Mouse (Mus musculus) liver, adult 2 months (tissue): ENCODE results near the gene Iqgap2. TPM values are rescaled to one million over a fixed set of nuclear protein-coding genes. Genes with fewer than 3 reads are reported as not detected.

Experiments used
- DNase-seq: peaks from one replicate; pipeline ENCODE4 v3.0.0-alpha.2; 2011; ENCODE audit warnings: low read depth, low spot score; ENCODE audit errors: extremely low read depth
- H3K27ac ChIP-seq: fragments of 200-500 bp; replicated peaks from 2 replicates; pipeline ENCODE4 v1.5.1; 2012; ENCODE audit warnings: low read depth, mild to moderate bottlenecking, control low read depth, inconsistent platforms, low read length; ENCODE audit not compliant: insufficient read depth
- H3K27me3 ChIP-seq: fragments of 200-500 bp; 2 replicates; pipeline ENCODE4 v1.6.1; 2012; ENCODE audit warnings: mild to moderate bottlenecking, moderate library complexity, low read length, inconsistent platforms; ENCODE audit not compliant: control insufficient read depth, insufficient read depth
- H3K36me3 ChIP-seq: fragments of 200-500 bp; 2 replicates; pipeline ENCODE4 v1.6.1; 2012; ENCODE audit warnings: low read length, inconsistent platforms; ENCODE audit not compliant: control insufficient read depth, insufficient read depth
- H3K4me1 ChIP-seq: fragments of 200-500 bp; 2 replicates; pipeline ENCODE4 v1.6.1; 2011; ENCODE audit warnings: low read length; ENCODE audit not compliant: control insufficient read depth, insufficient read depth
- H3K4me3 ChIP-seq: fragments of 200-500 bp; 2 replicates; pipeline ENCODE4 v1.5.1; 2011; ENCODE audit warnings: low read depth, mild to moderate bottlenecking, control low read depth, low read length, moderate library complexity; ENCODE audit not compliant: insufficient read depth
- H3K79me2 ChIP-seq: fragments of 200-500 bp; 2 replicates; pipeline ENCODE4 v1.6.1; 2012; ENCODE audit warnings: inconsistent platforms, mild to moderate bottlenecking, low read length, moderate library complexity; ENCODE audit not compliant: control insufficient read depth, insufficient read depth
- H3K9ac ChIP-seq: fragments of 200-500 bp; 2 replicates; pipeline ENCODE4 v1.6.1; 2012; ENCODE audit warnings: low read depth, mild to moderate bottlenecking, control low read depth, inconsistent platforms, low read length
- CTCF ChIP-seq: fragments of 200-500 bp; IDR thresholded peaks from 2 replicates; pipeline ENCODE4 v1.5.1; 2011; ENCODE audit warnings: low read depth, low read length, control low read depth
- POLR2A ChIP-seq: fragments of 200-500 bp; IDR thresholded peaks from 2 replicates; pipeline ENCODE4 v1.6.1; 2011; ENCODE audit warnings: low read length, control low read depth; ENCODE audit not compliant: insufficient read depth; ENCODE audit errors: extremely low read depth
- WGBS: fragments of 180-500 bp; shearing (Covaris S2); methylation state at CpG from one replicate; pipeline ENCODE4 v1.1.7; 2018; 5-methylcytosine and 5-hydroxymethylcytosine counted together
- polyA plus RNA-seq: library from polyadenylated mRNA; depleted of rRNA; stranded (reverse); fragments of >200 nt; gene quantifications from 2 replicates; pipeline ENCODE4 v1.2.3, GENCODE M21; 2012
- total RNA-seq: library from RNA; depleted of rRNA; stranded (reverse); fragments of >200 nt; gene quantifications from 2 replicates; pipeline ENCODE4 v1.2.3, GENCODE M21; 2014

Gene Iqgap2
- total and polyA plus RNA-seq, 2 experiments = 21.4 to 189 TPM

- no peak overlapping the region for H3K27ac ChIP-seq
- H3K79me2 ChIP-seq = peaks cover 37% of the 10 kb centered on the region
- no peaks in the 10 kb centered on the region for H3K27me3 ChIP-seq
- WGBS = 87% methylated on average over 8 of the region's 8 CpGs
- H3K4me3 ChIP-seq = no peak overlapping the region
- H3K9ac ChIP-seq = no peak overlapping the region
- no peak for TF ChIP-seq CTCF
- TF ChIP-seq POLR2A = no peak
- no peaks in the 10 kb centered on the region; the same call in 1 of the 2 replicates for H3K36me3 ChIP-seq
- no peak for DNase-seq
- H3K4me1 ChIP-seq = peaks cover 36% of the 10 kb centered on the region
These were observed 97.4 kb downstream of the Iqgap2 start for GRCm38 (mm10) chr13:95794346-95794745.

- Histone ChIP-seq H3K4me3 (no peak overlapping the region), H3K36me3 (no peaks in the 10 kb centered on the region), H3K27me3 (no peaks in the 10 kb centered on the region), H3K9ac (no peak overlapping the region), H3K79me2 (peaks cover 42% of the 10 kb centered on the region; the same call in 1 of the 2 replicates), H3K27ac (peak overlapping the region; percentile 36), H3K4me1 (peaks cover 60% of the 10 kb centered on the region)
- peak; percentile 63 for DNase-seq
- WGBS = 55% methylated on average over 6 of the region's 6 CpGs
- TF ChIP-seq CTCF (no peak), POLR2A (no peak)
These were observed 100.8 kb downstream of the Iqgap2 start for GRCm38 (mm10) chr13:95790883-95791282.

- WGBS = 26% methylated on average over 10 of the region's 10 CpGs
- Histone ChIP-seq H3K27me3 (no peaks in the 10 kb centered on the region), H3K27ac (peak overlapping the region; percentile 32), H3K36me3 (no peaks in the 10 kb centered on the region), H3K79me2 (peaks cover 41% of the 10 kb centered on the region), H3K4me1 (peaks cover 63% of the 10 kb centered on the region), H3K9ac (no peak overlapping the region), H3K4me3 (no peak overlapping the region)
- TF ChIP-seq POLR2A = no peak
- TF ChIP-seq CTCF = no peak
- peak; percentile 55 for DNase-seq
These were observed 102.9 kb downstream of the Iqgap2 start for GRCm38 (mm10) chr13:95788631-95789376.

- peak overlapping the region; percentile 91 for H3K27ac ChIP-seq
- H3K4me1 ChIP-seq = peaks cover 71% of the 10 kb centered on the region
- H3K27me3 ChIP-seq = no peaks in the 10 kb centered on the region
- TF ChIP-seq POLR2A (no peak), CTCF (no peak)
- 16% methylated on average over 2 of the region's 2 CpGs for WGBS
- peak overlapping the region; percentile 21; the same call in 1 of the 2 replicates for H3K9ac ChIP-seq
- no peak overlapping the region for H3K4me3 ChIP-seq
- H3K79me2 ChIP-seq = peaks cover 59% of the 10 kb centered on the region
- no peaks in the 10 kb centered on the region for H3K36me3 ChIP-seq
- DNase-seq = no peak
These were observed 108.8 kb downstream of the Iqgap2 start for GRCm38 (mm10) chr13:95782969-95783332.

GRCm38 (mm10) chr13:95782311-95782968 lies 109.3 kb downstream of the Iqgap2 start:
- TF ChIP-seq POLR2A (no peak), CTCF (no peak)
- peak; percentile 92 for DNase-seq
- Histone ChIP-seq H3K4me1 (peaks cover 73% of the 10 kb centered on the region), H3K9ac (peak overlapping the region; percentile 52), H3K4me3 (no peak overlapping the region), H3K36me3 (no peaks in the 10 kb centered on the region), H3K79me2 (peaks cover 56% of the 10 kb centered on the region), H3K27ac (peak overlapping the region; percentile 91), H3K27me3 (no peaks in the 10 kb centered on the region)
- 27% methylated on average over 15 of the region's 15 CpGs for WGBS

- peak; percentile 69 for DNase-seq
- WGBS = 50% methylated on average over 7 of the region's 7 CpGs
- H3K79me2 ChIP-seq = peaks cover 51% of the 10 kb centered on the region
These were observed 111.7 kb downstream of the Iqgap2 start for GRCm38 (mm10) chr13:95780038-95780437.

More at GRCm38 (mm10) chr13:95780038-95780437, 111.7 kb downstream of the Iqgap2 start:
- no peaks in the 10 kb centered on the region for H3K27me3 ChIP-seq
- peak overlapping the region; percentile 15 for H3K27ac ChIP-seq
- no peak overlapping the region for H3K4me3 ChIP-seq
- H3K36me3 ChIP-seq = no peaks in the 10 kb centered on the region
- peaks cover 71% of the 10 kb centered on the region for H3K4me1 ChIP-seq
- TF ChIP-seq POLR2A (no peak), CTCF (no peak)
- no peak overlapping the region; the same call in 1 of the 2 replicates for H3K9ac ChIP-seq
